Mouse (Mus musculus) monocyte, adult 5-6 weeks (primary cell): Measurements from ENCODE around the gene Ush2a. TPM values are rescaled to one million over a fixed set of nuclear protein-coding genes. Genes with fewer than 3 reads are reported as not detected.

Source experiments
- ATAC-seq: fragments of 153-309, 156-312 bp; replicated peaks from 2 replicates; pipeline ENCODE4 v1.8.0; 2017; ENCODE audit warnings: mild to moderate bottlenecking; ENCODE audit not compliant: low TSS enrichment, insufficient number of reproducible peaks, severe bottlenecking, poor library complexity, low FRiP score
- total RNA-seq: library from RNA; stranded (forward); fragments of 200-1000, 200-491, 200-594 nt; gene quantifications from 3 replicates; pipeline ENCODE4 v1.2.3, GENCODE M21; 2017

Gene Ush2a
- total RNA-seq, 1 experiment from 2014 or later, result not detected

- no peak for ATAC-seq
Observed at GRCm38 (mm10) chr1:188633736-188634135, 371.9 kb downstream of the Ush2a start.

- no peak for ATAC-seq
Observed at GRCm38 (mm10) chr1:188639666-188640065, 377.8 kb downstream of the Ush2a start.

- ATAC-seq, result no peak
Observed at GRCm38 (mm10) chr1:188643156-188643555, 381.3 kb downstream of the Ush2a start.

- ATAC-seq, result no peak
Observed at GRCm38 (mm10) chr1:188653001-188653400, 391.2 kb downstream of the Ush2a start.

GRCm38 (mm10) chr1:188656121-188656520 is 394.3 kb downstream of the Ush2a start:
- ATAC-seq, result no peak

GRCm38 (mm10) chr1:188659159-188659558 is 397.3 kb downstream of the Ush2a start:
- no peak for ATAC-seq

GRCm38 (mm10) chr1:188660339-188660738 is 398.5 kb downstream of the Ush2a start:
- no peak for ATAC-seq

- no peak for ATAC-seq
Observed at GRCm38 (mm10) chr1:188660882-188661281, 399.1 kb downstream of the Ush2a start.

- no peak for ATAC-seq
Observed at GRCm38 (mm10) chr1:188667460-188667859, 405.6 kb downstream of the Ush2a start.

GRCm38 (mm10) chr1:188668513-188668912 is 406.7 kb downstream of the Ush2a start:
- no peak for ATAC-seq

- no peak for ATAC-seq
Observed at GRCm38 (mm10) chr1:188672871-188673270, 411.0 kb downstream of the Ush2a start.

- no peak for ATAC-seq
Observed at GRCm38 (mm10) chr1:188674640-188675510, 413.1 kb downstream of the Ush2a start.

GRCm38 (mm10) chr1:188675511-188675863 is 413.7 kb downstream of the Ush2a start:
- ATAC-seq, result no peak

- no peak for ATAC-seq
Observed at GRCm38 (mm10) chr1:188678189-188678588, 416.4 kb downstream of the Ush2a start.

- ATAC-seq, result no peak
Observed at GRCm38 (mm10) chr1:188686362-188686761, 424.5 kb downstream of the Ush2a start.

- no peak for ATAC-seq
Observed at GRCm38 (mm10) chr1:188696295-188696694, 434.5 kb downstream of the Ush2a start.

GRCm38 (mm10) chr1:188708176-188708575 is 446.4 kb downstream of the Ush2a start:
- ATAC-seq, result no peak

GRCm38 (mm10) chr1:188708694-188709093 is 446.9 kb downstream of the Ush2a start:
- no peak for ATAC-seq

GRCm38 (mm10) chr1:188714131-188714530 is 452.3 kb downstream of the Ush2a start:
- ATAC-seq, result no peak

GRCm38 (mm10) chr1:188714941-188715340 is 453.1 kb downstream of the Ush2a start:
- no peak for ATAC-seq

GRCm38 (mm10) chr1:188716886-188717285 is 455.1 kb downstream of the Ush2a start:
- ATAC-seq, result no peak
